In the genomic region with DNA sequence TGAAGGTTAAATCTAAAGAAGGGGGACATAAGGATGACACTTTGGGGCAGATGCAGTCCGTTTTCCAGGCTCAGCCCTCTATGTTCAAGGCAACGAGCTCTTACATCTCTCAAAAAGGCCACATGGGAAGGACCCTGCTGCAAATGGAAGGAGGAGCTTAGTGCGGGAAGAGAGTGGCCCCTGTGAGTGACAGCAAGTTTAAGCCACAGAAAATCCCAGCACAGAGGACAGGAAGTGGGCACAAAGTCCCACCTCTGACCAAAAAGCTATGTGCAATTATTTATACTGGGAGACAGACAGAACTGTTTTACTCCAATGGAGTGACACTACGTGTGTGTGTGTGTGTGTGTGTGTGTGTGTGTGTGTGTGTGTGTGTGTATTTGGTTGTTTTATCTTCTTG, we compare ENCODE assay signal across 19 mouse cellular contexts.
A peak's percentile ranks its signal among the peaks of the same experiment; 100 is the strongest.
DNase-seq lines count a peak whose midpoint lies in the region; ATAC-seq and TF ChIP-seq lines count a peak whose summit lies in the region.
"Had no signal": no experiment of that assay in that cellular context is flagged by ENCODE, and none has a peak within 500 bp of the region (broad histone marks: within the 10 kb centered on the region; RNA-seq: fewer than 3 reads in every experiment).

No protein-coding gene starts in this region.

- no peak overlapping the region for H3K27ac ChIP-seq in lung, embryonic 14.5 days (ENCODE audit: low read depth)
- no peak overlapping the region for H3K27ac ChIP-seq in left cerebral cortex, adult 2 months
- H3K27ac ChIP-seq: forebrain, embryonic 13.5 days; forebrain, embryonic 15.5 days had no signal

- 34% methylated on average over 4 of the region's 4 CpGs for WGBS in lung, embryonic 14.5 days

- H3K36me3 ChIP-seq in lung, embryonic 14.5 days (ENCODE audit: insufficient read depth), result no peaks in the 10 kb centered on the region
- H3K36me3 ChIP-seq: forebrain, embryonic 15.5 days had no signal

- H3K27me3 ChIP-seq in lung, embryonic 14.5 days (ENCODE audit: insufficient read depth, low read length), result no peaks in the 10 kb centered on the region
- H3K27me3 ChIP-seq: forebrain, embryonic 13.5 days; forebrain, embryonic 15.5 days had no signal

- no peak; the same call in 1 of the 2 replicates for ATAC-seq in lung, embryonic 14.5 days (ENCODE audit: insufficient read depth)
- ATAC-seq in common myeloid progenitor, adult 5-6 weeks (replicated peaks; ENCODE audit: low read depth, poor library complexity, severe bottlenecking), result peak; percentile 81
- ATAC-seq in granulocyte monocyte progenitor cell, adult 5-6 weeks (replicated peaks; ENCODE audit: poor library complexity, severe bottlenecking), result peak; percentile 56
- ATAC-seq in megakaryocyte progenitor cell, adult 5-6 weeks (replicated peaks; ENCODE audit: poor library complexity), result peak; percentile 57
- ATAC-seq: forebrain, embryonic 13.5 days; forebrain, embryonic 15.5 days; forebrain, postnatal 0 days had no signal

- no peak overlapping the region for H3K4me3 ChIP-seq in lung, embryonic 14.5 days (ENCODE audit: low read depth, low read length)
- H3K4me3 ChIP-seq in left cerebral cortex, adult 2 months, result no peak overlapping the region
- H3K4me3 ChIP-seq: forebrain, embryonic 13.5 days; forebrain, embryonic 15.5 days had no signal

- no peaks in the 10 kb centered on the region for H3K4me1 ChIP-seq in lung, embryonic 14.5 days (ENCODE audit: insufficient read depth)
- H3K4me1 ChIP-seq: forebrain, embryonic 15.5 days had no signal

- H3K9ac ChIP-seq in lung, embryonic 14.5 days, result no peak overlapping the region
- H3K9ac ChIP-seq: forebrain, embryonic 13.5 days; forebrain, embryonic 15.5 days; forebrain, postnatal 0 days had no signal

- H3K9me3 ChIP-seq in lung, embryonic 14.5 days (ENCODE audit: low read depth, low read length), result no peaks in the 10 kb centered on the region
- H3K9me3 ChIP-seq: forebrain, embryonic 13.5 days; forebrain, embryonic 15.5 days had no signal

- TF ChIP-seq CTCF in lung, embryonic 14.5 days (IDR thresholded peaks at IDR 0.05; ENCODE audit: low read depth), result no peak
- TF ChIP-seq CTCF in left cerebral cortex, adult 2 months (IDR thresholded peaks at IDR 0.05), result no peak

- no peak overlapping the region for H3K4me2 ChIP-seq in lung, embryonic 14.5 days
- H3K4me2 ChIP-seq: forebrain, embryonic 13.5 days; forebrain, embryonic 15.5 days had no signal

- DNase-seq in lung, embryonic 14.5 days, result peak; percentile 24
- DNase-seq in lung, postnatal 14 days, result no peak
- DNase-seq in thymus, postnatal 14 days, result no peak
- DNase-seq in left cerebral cortex, adult 2 months (ENCODE audit: extremely low spot score in 1 of 2, low spot score in 2 of 2), result no peak
- DNase-seq: adrenal gland, adult 2 months; adrenal gland, postnatal 10 days; adrenal gland, postnatal 25 days; cerebellum, adult 11 months; cerebellum, adult 18-20 months; cerebellum, adult 8-10 months; cerebellum, adult 9-11 months; cerebellum, postnatal 14 days; cerebellum, postnatal 36 days; forebrain, postnatal 0 days had no signal

- intact Hi-C loops in left cerebral cortex, adult 2 months (cut with DNase I), result no loop called here
